Mouse (Mus musculus): Measurements from ENCODE around the gene Polh.

DNA sequence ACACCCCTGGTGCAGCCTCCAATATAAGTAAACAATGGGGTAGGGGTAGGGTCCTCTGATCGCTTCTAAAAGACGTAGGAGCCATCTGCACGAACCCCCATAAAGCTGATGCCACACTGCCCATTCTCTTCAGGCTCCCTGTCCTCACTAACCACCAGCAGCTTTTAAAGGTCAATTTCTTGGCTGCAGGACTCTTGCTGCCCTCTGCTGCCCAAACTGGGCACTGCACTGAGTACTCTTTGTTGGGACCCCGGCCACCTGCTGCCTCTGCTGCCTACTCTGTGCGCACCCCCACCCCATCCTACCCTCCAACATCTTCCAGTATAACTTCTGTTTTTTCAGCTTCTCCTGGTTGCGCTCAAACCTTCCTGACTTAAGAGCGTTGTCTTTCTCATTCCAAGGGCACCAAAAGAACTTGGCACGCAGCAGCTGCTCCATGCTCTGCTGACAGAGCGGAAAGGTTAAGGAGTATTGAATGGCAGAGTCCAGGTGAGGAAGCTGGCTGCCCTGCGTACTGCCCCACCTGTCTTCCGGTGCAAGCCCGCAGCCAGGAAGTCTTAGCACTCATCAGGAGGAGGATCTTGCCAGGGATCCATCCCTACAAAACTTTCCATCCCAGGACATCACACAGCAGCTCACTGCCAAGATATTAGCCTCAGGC is 70.3 kb downstream of the Polh start:
- TF ChIP-seq CTCF (IDR thresholded peaks at IDR 0.05; ENCODE audit: extremely low read depth, insufficient read depth, insufficient read length, insufficient replicate concordance) (peak; percentile 83; the same call in 1 of the 2 replicates), POLR2A (IDR thresholded peaks at IDR 0.05; ENCODE audit: low read depth, low read length) (no peak)

All from spleen, adult 2 months (tissue).